Mouse (Mus musculus) heart, embryonic 11.5 days (tissue): ENCODE measurements around the gene Ereg. TPM values are rescaled to one million over a fixed set of nuclear protein-coding genes. Genes with fewer than 3 reads are reported as not detected.

Experiments
- ATAC-seq: fragments of 200-750 bp; cut with Nextera tagmentation; replicated peaks from 2 replicates; pipeline ENCODE4 v1.8.0; 2017; ENCODE audit warnings: moderate library complexity; ENCODE audit not compliant: insufficient number of reproducible peaks, low FRiP score, low TSS enrichment
- H3K27ac ChIP-seq: fragments of 300-500 bp; sonication (generic); 2 replicates; pipeline ENCODE4 v1.5.1; 2014; ENCODE audit warnings: mild to moderate bottlenecking, low read depth, low read length
- H3K27me3 ChIP-seq: fragments of 300-500 bp; sonication (generic); 2 replicates; pipeline ENCODE4 v1.6.1; 2014; ENCODE audit warnings: mild to moderate bottlenecking, low read length, mixed read lengths; ENCODE audit not compliant: control insufficient read depth, insufficient read depth
- H3K36me3 ChIP-seq: fragments of 300-500 bp; sonication (generic); 2 replicates; pipeline ENCODE4 v1.6.1; 2014; ENCODE audit warnings: mild to moderate bottlenecking, low read length, moderate library complexity, mixed read lengths; ENCODE audit not compliant: control insufficient read depth, insufficient read depth
- H3K4me1 ChIP-seq: fragments of 300-500 bp; sonication (generic); 2 replicates; pipeline ENCODE4 v1.6.1; 2014; ENCODE audit warnings: low read length; ENCODE audit not compliant: control insufficient read depth, insufficient read depth
- H3K4me2 ChIP-seq: fragments of 300-500 bp; sonication (generic); 2 replicates; pipeline ENCODE4 v1.6.1; 2014; ENCODE audit warnings: mild to moderate bottlenecking, moderate library complexity
- H3K4me3 ChIP-seq: fragments of 300-500 bp; sonication (generic); 2 replicates; pipeline ENCODE4 v1.5.1; 2014; ENCODE audit warnings: low read depth, low read length
- H3K9ac ChIP-seq: fragments of 300-500 bp; sonication (generic); 2 replicates; pipeline ENCODE4 v1.6.1; 2014; ENCODE audit warnings: mild to moderate bottlenecking, low read depth, low read length, moderate library complexity
- H3K9me3 ChIP-seq: fragments of 300-500 bp; sonication (generic); replicated peaks from 2 replicates; pipeline ENCODE4 v1.6.1; 2016; ENCODE audit warnings: low read length; ENCODE audit not compliant: control insufficient read depth
- WGBS: fragments of 180-500 bp; shearing (Covaris S2); extraction: QIAGEN DNeasy Blood & Tissue Kit; methylation state at CpG from one replicate; pipeline ENCODE4 v1.1.7; 2014; ENCODE audit not compliant: insufficient replicate concordance; 5-methylcytosine and 5-hydroxymethylcytosine counted together
- polyA plus RNA-seq: library from polyadenylated mRNA; unstranded; fragments of >200 nt; fragmentation: Nextera tagmentation; extraction: Ambion mirVana; gene quantifications from 2 replicates; pipeline ENCODE4 v1.2.1, GENCODE M21; 2014

The Ereg gene
- polyA plus RNA-seq, 1 experiment from 2014 or later, result not detected

DNA sequence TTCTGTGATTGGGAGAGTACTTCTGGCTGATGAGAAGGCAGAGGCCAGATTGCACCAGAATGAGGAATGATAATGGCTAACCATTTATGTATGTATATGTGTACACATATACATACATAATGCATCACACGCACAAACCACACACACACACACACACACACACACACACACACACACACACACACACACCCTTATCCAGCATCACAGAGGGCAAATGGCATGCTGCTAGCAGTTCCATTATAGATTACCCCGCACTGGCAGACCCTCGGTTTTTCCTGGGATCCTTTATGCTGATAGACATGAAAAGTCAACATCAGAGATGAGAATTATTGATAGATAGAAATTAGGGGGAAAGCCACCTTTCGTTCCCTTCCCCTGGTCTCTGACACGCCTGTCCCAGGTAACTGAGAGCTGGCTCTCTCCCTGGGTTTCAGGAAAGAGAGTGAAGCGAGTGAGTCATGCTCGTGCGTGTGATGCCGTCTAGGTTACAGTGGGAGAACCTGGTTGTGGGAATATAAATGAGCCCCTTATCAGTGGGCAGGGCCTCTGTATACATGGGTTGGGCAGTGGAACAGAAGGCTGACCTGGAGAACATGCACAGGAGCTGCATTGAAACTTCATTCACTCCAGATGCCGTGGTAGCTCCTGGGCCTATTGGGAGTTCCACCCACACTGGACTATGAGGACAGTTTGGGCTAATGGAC lies 23.6 kb downstream of the Ereg start:
- no peaks in the 10 kb centered on the region for H3K9me3 ChIP-seq
- 85% methylated on average over 10 of the region's 10 CpGs for WGBS

GRCm38 (mm10) chr5:91101742-91102141 lies 27.3 kb downstream of the Ereg start:
- Histone ChIP-seq H3K36me3 (no peaks in the 10 kb centered on the region), H3K4me2 (no peak overlapping the region), H3K4me3 (no peak overlapping the region), H3K4me1 (no peaks in the 10 kb centered on the region), H3K9me3 (no peaks in the 10 kb centered on the region), H3K27ac (no peak overlapping the region), H3K27me3 (no peaks in the 10 kb centered on the region), H3K9ac (no peak overlapping the region)
- no peak for ATAC-seq
- WGBS, result 85% methylated on average over 5 of the region's 5 CpGs

More for the DNA sequence above, 23.6 kb downstream of the Ereg start:
- Histone ChIP-seq H3K4me3 (no peak overlapping the region), H3K27ac (no peak overlapping the region), H3K36me3 (no peaks in the 10 kb centered on the region), H3K9ac (no peak overlapping the region), H3K27me3 (no peaks in the 10 kb centered on the region), H3K4me2 (no peak overlapping the region), H3K4me1 (no peaks in the 10 kb centered on the region)
- no peak for ATAC-seq

- WGBS, result 72% methylated on average over 7 of the region's 7 CpGs
Observed at GRCm38 (mm10) chr5:91103943-91104665, 29.7 kb downstream of the Ereg start.

GRCm38 (mm10) chr5:91106248-91106647 lies 31.8 kb downstream of the Ereg start:
- no peaks in the 10 kb centered on the region for H3K27me3 ChIP-seq
- no peak for ATAC-seq
- H3K4me3 ChIP-seq, result no peak overlapping the region
- WGBS, result 72% methylated on average over 5 of the region's 5 CpGs
- H3K9me3 ChIP-seq, result no peaks in the 10 kb centered on the region
- no peaks in the 10 kb centered on the region for H3K4me1 ChIP-seq
- no peak overlapping the region for H3K4me2 ChIP-seq
- H3K36me3 ChIP-seq, result no peaks in the 10 kb centered on the region
- no peak overlapping the region for H3K9ac ChIP-seq
- no peak overlapping the region for H3K27ac ChIP-seq

More at GRCm38 (mm10) chr5:91103943-91104665, 29.7 kb downstream of the Ereg start:
- no peak overlapping the region for H3K4me2 ChIP-seq
- no peaks in the 10 kb centered on the region for H3K36me3 ChIP-seq
- H3K27ac ChIP-seq, result no peak overlapping the region
- no peak overlapping the region for H3K9ac ChIP-seq
- H3K27me3 ChIP-seq, result no peaks in the 10 kb centered on the region
- H3K4me3 ChIP-seq, result no peak overlapping the region
- H3K9me3 ChIP-seq, result no peaks in the 10 kb centered on the region
- no peaks in the 10 kb centered on the region for H3K4me1 ChIP-seq
- no peak for ATAC-seq

GRCm38 (mm10) chr5:91110023-91110670 lies 35.7 kb downstream of the Ereg start:
- Histone ChIP-seq H3K36me3 (no peaks in the 10 kb centered on the region), H3K27me3 (no peaks in the 10 kb centered on the region), H3K4me1 (no peaks in the 10 kb centered on the region), H3K9me3 (no peaks in the 10 kb centered on the region), H3K4me2 (no peak overlapping the region), H3K9ac (no peak overlapping the region), H3K27ac (no peak overlapping the region), H3K4me3 (no peak overlapping the region)
- ATAC-seq, result no peak
- 79% methylated on average over 6 of the region's 6 CpGs for WGBS

DNA sequence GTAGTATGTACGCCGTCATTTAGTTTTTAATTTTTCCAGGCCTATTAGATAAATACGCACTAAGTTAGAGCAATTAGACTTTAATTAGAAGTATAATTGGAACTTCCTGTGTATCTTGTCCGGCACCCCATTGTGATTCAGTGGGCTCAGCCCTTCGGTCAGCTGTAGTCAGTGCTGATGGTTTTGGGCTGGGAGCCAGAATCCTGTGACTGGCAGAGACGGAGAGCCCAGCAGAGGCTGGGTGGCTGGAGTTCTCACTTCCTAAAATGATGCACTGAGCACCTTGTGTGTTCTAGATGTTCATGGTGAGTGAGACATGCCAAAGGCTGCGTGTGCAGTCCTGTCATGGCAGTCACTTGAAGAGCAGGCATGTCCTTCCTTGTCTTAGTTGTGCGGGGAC lies 36.6 kb downstream of the Ereg start:
- 84% methylated on average over 8 of the region's 8 CpGs for WGBS

DNA sequence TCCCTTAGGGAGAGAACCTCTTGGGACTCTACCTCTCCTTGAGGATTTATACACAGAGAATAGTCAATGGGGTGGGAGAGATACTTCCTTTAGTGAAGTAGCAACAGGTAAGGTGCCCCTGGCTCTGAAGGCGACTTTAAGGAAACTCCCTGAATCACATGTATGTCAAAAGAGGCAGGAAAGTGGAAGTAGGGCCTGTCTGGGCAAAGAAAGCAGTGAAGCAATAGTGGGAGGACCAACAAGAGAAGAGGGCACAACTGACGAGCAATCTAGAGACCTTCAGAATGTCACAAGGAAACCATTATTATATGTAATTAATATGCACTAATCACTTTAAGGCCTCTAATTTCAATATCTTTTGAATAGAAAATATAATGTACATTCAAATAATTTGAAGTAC lies 39.5 kb downstream of the Ereg start:
- Histone ChIP-seq H3K4me2 (no peak overlapping the region), H3K36me3 (no peaks in the 10 kb centered on the region), H3K9me3 (no peaks in the 10 kb centered on the region), H3K4me3 (no peak overlapping the region), H3K27me3 (no peaks in the 10 kb centered on the region), H3K9ac (no peak overlapping the region), H3K27ac (no peak overlapping the region), H3K4me1 (no peaks in the 10 kb centered on the region)
- no peak for ATAC-seq
- WGBS, result 74% methylated on average over 2 of the region's 2 CpGs

More for the DNA sequence above, 36.6 kb downstream of the Ereg start:
- Histone ChIP-seq H3K27me3 (no peaks in the 10 kb centered on the region), H3K4me1 (no peaks in the 10 kb centered on the region), H3K4me2 (no peak overlapping the region), H3K36me3 (no peaks in the 10 kb centered on the region), H3K9ac (no peak overlapping the region), H3K27ac (no peak overlapping the region), H3K4me3 (no peak overlapping the region), H3K9me3 (no peaks in the 10 kb centered on the region)
- ATAC-seq, result no peak

DNA sequence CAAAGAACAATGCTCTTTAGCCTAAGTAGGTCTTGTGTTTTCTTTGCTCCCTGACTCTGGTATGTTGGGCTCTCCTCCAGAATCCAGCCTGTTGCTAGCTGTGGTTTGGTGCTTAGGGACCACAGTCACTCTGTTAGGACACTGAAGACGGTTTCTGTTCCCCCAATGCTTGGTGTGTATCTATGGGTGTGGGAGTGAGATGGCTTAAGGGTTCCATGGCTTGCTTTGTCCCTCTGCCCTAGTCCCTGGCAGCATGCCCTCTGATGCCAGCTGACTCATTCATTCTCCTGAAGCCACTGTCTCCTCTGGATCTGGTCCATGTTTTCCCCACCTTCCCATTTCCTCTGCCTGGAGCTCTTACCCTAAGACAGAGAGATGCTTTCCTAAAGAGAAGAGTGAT lies 40.2 kb downstream of the Ereg start:
- H3K27me3 ChIP-seq, result no peaks in the 10 kb centered on the region
- no peak overlapping the region for H3K4me3 ChIP-seq
- no peaks in the 10 kb centered on the region for H3K4me1 ChIP-seq
- no peak overlapping the region for H3K4me2 ChIP-seq
- 94% methylated on average over 1 of the region's 1 CpGs for WGBS
- no peak for ATAC-seq
- H3K9me3 ChIP-seq, result no peaks in the 10 kb centered on the region
- no peak overlapping the region for H3K27ac ChIP-seq
- no peaks in the 10 kb centered on the region for H3K36me3 ChIP-seq
- no peak overlapping the region for H3K9ac ChIP-seq
